Mouse (Mus musculus) stomach, embryonic 16.5 days (tissue): ENCODE data around the gene Traf3. TPM values are rescaled to one million over a fixed set of nuclear protein-coding genes. Genes with fewer than 3 reads are reported as not detected.

ENCODE experiments used
- ATAC-seq: fragments of 200-750 bp; cut with Nextera tagmentation; 2 replicates; pipeline ENCODE4 v1.8.0; 2017; ENCODE audit warnings: moderate number of reproducible peaks, moderate TSS enrichment; ENCODE audit not compliant: insufficient read depth, low FRiP score
- H3K27ac ChIP-seq: fragments of 300-500 bp; sonication (generic); 2 replicates; pipeline ENCODE4 v1.5.1; 2014; ENCODE audit warnings: low read length
- H3K27me3 ChIP-seq: fragments of 300-500 bp; sonication (generic); 2 replicates; pipeline ENCODE4 v1.6.1; 2014; ENCODE audit warnings: low read length, control low read depth, mixed read lengths; ENCODE audit not compliant: control insufficient read depth, insufficient read depth
- H3K36me3 ChIP-seq: fragments of 300-500 bp; sonication (generic); 2 replicates; pipeline ENCODE4 v1.6.1; 2014; ENCODE audit warnings: low read length; ENCODE audit not compliant: control insufficient read depth, insufficient read depth
- H3K4me1 ChIP-seq: fragments of 300-500 bp; sonication (generic); 2 replicates; pipeline ENCODE4 v1.6.1; 2014; ENCODE audit warnings: low read length, control low read depth, mixed read lengths; ENCODE audit not compliant: control insufficient read depth, insufficient read depth
- H3K4me2 ChIP-seq: fragments of 300-500 bp; sonication (generic); 2 replicates; pipeline ENCODE4 v1.6.1; 2014; ENCODE audit warnings: low read depth, low read length, mixed read lengths
- H3K4me3 ChIP-seq: fragments of 300-500 bp; sonication (generic); replicated peaks from 2 replicates; pipeline ENCODE4 v1.5.1; 2014; ENCODE audit warnings: mild to moderate bottlenecking, low read length
- H3K9ac ChIP-seq: fragments of 300-500 bp; sonication (generic); 2 replicates; pipeline ENCODE4 v1.6.1; 2014; ENCODE audit warnings: low read length
- H3K9me3 ChIP-seq: fragments of 300-500 bp; sonication (generic); replicated peaks from 2 replicates; pipeline ENCODE4 v1.6.1; 2016; ENCODE audit warnings: low read length, control low read depth; ENCODE audit not compliant: control insufficient read depth
- WGBS: fragments of 180-500 bp; shearing (Covaris S2); extraction: QIAGEN DNeasy Blood & Tissue Kit; methylation state at CpG from one replicate; pipeline ENCODE4 v1.1.7; 2014; 5-methylcytosine and 5-hydroxymethylcytosine counted together
- polyA plus RNA-seq: library from polyadenylated mRNA; unstranded; fragments of >200 nt; fragmentation: Nextera tagmentation; extraction: Ambion mirVana; gene quantifications from 2 replicates; pipeline ENCODE4 v1.2.1, GENCODE M21; 2015

Traf3 gene
- polyA plus RNA-seq, 1 experiment from 2014 or later, result 8.2 TPM

DNA sequence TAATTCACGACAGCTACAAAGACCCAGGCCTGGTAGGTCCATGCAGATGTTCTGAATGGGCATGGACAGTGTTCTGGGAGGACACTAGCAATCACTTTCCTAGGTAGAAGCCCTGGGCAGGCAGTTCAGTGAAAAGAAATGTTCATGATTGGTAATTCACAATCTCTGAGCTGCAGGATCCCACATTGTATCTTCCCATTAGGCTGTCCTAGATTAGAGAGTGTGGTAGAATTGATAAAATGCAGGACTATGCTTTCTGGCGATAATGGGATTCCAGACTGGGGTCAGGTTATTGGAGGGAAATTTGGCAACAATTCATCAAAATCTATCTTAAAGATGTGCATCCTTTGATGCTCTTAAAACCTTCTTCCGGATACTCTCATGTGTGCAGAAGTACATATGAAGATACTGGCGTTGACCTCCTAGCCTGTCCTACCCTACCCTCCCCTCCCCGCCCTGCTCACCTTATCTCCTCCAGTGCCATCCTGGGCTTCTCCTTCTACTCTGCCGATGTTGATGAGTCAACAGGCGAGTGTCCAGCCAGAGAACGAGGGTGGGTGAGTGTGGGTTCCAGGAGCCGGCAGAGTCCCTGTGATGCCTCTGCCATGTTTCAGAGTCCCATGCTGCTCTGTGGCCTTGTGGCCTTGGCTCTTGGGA lies 80.8 kb downstream of the Traf3 start:
- no peak overlapping the region for H3K9ac ChIP-seq
- no peak overlapping the region for H3K4me2 ChIP-seq
- ATAC-seq, result no peak
- H3K9me3 ChIP-seq, result no peaks in the 10 kb centered on the region
- no peaks in the 10 kb centered on the region for H3K27me3 ChIP-seq
- H3K36me3 ChIP-seq, result no peaks in the 10 kb centered on the region
- 89% methylated on average over 9 of the region's 9 CpGs for WGBS
- H3K4me3 ChIP-seq, result no peak overlapping the region
- no peak overlapping the region for H3K27ac ChIP-seq
- no peaks in the 10 kb centered on the region for H3K4me1 ChIP-seq

DNA sequence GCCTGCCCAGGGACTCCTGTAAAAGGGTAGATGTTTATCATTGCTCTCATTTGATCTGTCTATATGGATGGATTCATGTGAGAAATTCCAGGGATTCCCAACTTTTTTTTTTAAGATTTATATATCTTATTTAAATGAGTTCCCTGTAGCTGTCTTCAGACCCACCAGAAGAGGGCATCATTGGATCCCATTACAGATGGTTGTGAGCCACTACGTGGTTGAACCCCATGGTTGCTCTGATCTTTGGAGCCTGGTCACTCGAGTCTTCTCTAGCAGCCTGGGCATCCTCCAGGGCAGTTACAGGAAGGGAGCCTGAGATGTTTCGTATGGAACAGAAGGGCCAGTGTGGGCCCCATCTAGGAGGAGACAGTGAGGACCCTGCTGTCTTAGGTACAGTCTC lies 82.9 kb downstream of the Traf3 start:
- Histone ChIP-seq H3K36me3 (no peaks in the 10 kb centered on the region), H3K27ac (no peak overlapping the region), H3K4me1 (no peaks in the 10 kb centered on the region), H3K9ac (no peak overlapping the region), H3K4me3 (no peak overlapping the region), H3K4me2 (no peak overlapping the region), H3K27me3 (no peaks in the 10 kb centered on the region), H3K9me3 (no peaks in the 10 kb centered on the region)
- WGBS, result 55% methylated on average over 3 of the region's 3 CpGs
- no peak for ATAC-seq

DNA sequence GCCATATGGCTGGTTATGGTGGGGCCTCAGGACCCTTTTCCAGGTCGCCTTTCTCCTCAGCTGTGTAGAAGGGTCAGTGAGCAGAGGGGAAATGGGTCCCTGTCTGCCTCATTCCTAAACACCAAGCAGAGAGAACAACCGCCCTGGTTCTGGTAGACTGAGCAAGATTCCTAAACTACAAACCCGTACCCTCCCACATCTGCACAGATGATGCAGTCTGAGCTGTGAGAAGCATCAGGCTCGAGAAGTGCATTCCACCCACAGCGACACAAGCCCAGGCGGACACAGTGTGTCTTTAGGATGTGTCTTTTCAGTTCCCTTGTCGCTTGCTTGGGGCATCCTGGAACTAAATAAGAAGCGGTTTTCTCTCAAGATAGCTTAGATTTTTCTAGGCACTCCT lies 83.9 kb downstream of the Traf3 start:
- 85% methylated on average over 8 of the region's 8 CpGs for WGBS
- H3K27ac ChIP-seq, result no peak overlapping the region
- ATAC-seq, result no peak

DNA sequence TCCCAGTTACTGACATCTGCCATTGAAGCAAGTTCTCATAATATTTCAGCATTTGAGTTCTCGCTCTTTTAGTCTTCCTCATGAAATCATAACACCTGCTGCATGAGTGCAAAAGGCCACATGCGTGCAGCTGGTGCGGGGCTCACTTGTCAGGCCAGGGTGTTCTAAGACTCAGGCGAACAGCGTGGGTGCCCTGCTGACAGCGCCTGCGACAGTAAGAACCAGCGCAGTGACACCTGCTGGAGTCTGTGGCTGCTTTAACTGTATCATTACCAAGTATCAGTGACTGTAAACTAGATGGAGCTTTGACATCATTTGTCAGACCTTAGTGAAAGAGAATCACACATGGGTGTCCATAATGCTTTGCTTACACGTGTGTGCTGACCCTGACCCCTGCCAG lies 85.1 kb downstream of the Traf3 start:
- no peaks in the 10 kb centered on the region for H3K36me3 ChIP-seq
- no peaks in the 10 kb centered on the region for H3K27me3 ChIP-seq
- H3K9me3 ChIP-seq, result no peaks in the 10 kb centered on the region
- 60% methylated on average over 9 of the region's 9 CpGs for WGBS
- H3K4me1 ChIP-seq, result no peaks in the 10 kb centered on the region
- no peak overlapping the region for H3K4me2 ChIP-seq
- no peak overlapping the region for H3K9ac ChIP-seq
- H3K4me3 ChIP-seq, result no peak overlapping the region
- no peak for ATAC-seq
- H3K27ac ChIP-seq, result no peak overlapping the region

More for the DNA sequence above, 83.9 kb downstream of the Traf3 start:
- Histone ChIP-seq H3K9ac (no peak overlapping the region), H3K27me3 (no peaks in the 10 kb centered on the region), H3K4me3 (no peak overlapping the region), H3K4me2 (no peak overlapping the region), H3K4me1 (no peaks in the 10 kb centered on the region), H3K9me3 (no peaks in the 10 kb centered on the region), H3K36me3 (no peaks in the 10 kb centered on the region)

DNA sequence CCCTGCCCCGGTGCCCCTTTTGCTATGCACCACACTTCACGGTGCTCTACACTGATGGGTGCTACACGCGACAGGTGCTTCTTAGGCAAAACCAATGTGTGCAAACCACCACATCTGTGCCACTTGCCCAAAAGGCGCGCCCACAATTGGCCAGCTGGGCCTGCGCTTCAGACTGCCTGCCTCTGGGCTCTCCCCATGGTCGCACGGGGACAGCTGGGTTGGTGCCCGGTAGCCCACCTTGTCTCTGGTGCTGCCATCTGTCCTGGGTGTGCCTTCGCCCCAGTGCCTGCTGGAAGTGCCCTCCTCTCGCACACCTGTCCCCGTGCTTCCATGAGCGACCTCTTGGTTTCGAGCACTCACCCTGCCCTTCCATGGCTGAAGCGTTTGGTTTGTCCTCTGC lies 97.5 kb downstream of the Traf3 start:
- Histone ChIP-seq H3K36me3 (no peaks in the 10 kb centered on the region), H3K4me2 (no peak overlapping the region), H3K27me3 (no peaks in the 10 kb centered on the region), H3K9ac (no peak overlapping the region), H3K27ac (no peak overlapping the region), H3K4me1 (no peaks in the 10 kb centered on the region), H3K4me3 (no peak overlapping the region), H3K9me3 (no peaks in the 10 kb centered on the region)
- whole genome bisulfite sequencing, result 95% methylated on average over 16 of the region's 16 CpGs
- ATAC-seq, result no peak

DNA sequence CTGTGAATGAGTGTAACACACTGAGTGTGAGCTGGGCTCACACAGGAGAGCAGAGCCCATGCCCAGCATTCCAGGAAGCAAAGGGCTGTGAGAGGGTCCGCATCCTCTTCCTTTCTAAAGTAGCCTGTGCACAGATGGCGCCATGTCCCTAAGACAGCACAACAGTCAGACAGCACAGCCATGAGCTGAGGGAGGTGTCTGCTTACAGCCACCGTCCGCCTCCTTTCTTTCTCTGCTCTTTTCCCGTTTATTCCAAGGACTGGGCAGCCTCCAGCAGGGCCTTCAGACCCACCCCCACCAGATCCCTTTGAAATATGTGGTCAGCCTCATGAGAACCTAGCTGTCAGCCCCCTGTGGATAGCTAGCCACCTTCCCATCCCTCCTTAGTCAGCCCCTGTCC lies 99.0 kb downstream of the Traf3 start:
- Histone ChIP-seq H3K4me3 (no peak overlapping the region), H3K27me3 (peaks cover 5% of the 10 kb centered on the region), H3K9ac (no peak overlapping the region), H3K4me1 (no peaks in the 10 kb centered on the region), H3K4me2 (no peak overlapping the region), H3K36me3 (no peaks in the 10 kb centered on the region), H3K27ac (no peak overlapping the region), H3K9me3 (no peaks in the 10 kb centered on the region)
- ATAC-seq, result no peak
- 71% methylated on average over 5 of the region's 5 CpGs for WGBS

DNA sequence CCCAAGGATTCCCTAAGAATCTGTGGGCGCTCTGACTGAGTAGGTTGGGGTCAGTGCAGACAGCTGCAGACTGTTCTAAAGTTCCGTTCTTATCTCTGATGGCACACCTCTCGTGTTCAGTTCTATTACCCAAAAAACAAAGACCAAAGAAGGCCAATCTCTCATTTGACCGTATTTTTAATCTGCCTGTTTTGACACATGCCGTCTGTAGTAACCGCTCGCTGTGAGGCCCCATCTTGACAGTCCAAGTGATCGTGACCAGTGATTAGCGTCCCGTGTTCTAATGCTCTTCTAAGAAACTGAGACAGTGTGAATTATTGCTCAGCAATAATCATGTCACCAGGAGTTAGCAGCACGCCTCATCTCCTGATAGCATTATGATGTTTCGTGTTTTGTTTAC lies 100.4 kb downstream of the Traf3 start:
- Histone ChIP-seq H3K9ac (no peak overlapping the region), H3K36me3 (no peaks in the 10 kb centered on the region), H3K4me3 (no peak overlapping the region), H3K27me3 (peaks cover 18% of the 10 kb centered on the region), H3K4me2 (no peak overlapping the region), H3K9me3 (no peaks in the 10 kb centered on the region), H3K4me1 (no peaks in the 10 kb centered on the region), H3K27ac (no peak overlapping the region)
- WGBS, result 78% methylated on average over 12 of the region's 12 CpGs
- no peak for ATAC-seq

DNA sequence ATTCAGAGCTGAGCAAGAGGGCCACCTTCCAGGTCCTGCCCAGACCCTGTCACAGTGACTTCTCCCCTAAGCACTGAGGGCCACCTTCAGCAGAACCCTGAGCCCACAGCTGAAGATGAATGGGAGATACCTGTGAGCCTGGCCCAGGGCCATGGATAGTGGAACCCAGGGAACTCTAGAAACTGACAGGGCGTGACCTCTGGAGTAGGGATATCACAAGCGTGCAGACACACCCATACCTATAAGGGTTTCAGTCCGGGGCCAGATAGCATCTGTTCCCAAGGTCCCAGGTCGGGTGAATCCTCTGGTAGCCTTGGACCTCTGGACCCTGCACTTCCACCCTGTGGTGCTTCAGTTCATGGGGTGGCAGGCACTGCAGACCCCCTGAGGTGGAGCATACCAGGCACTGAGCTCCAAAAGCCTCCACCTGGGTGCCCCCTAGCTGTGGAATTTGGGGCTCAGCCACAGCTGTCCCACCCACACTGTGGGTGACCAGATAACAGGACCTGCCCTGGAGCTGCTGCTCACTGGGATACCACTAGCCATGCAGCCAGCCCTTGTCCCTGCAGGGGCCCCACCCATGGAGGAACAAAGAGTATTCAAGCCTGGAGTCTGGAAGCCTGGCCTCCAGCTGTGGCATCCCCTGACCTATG lies 101.6 kb downstream of the Traf3 start:
- Histone ChIP-seq H3K27ac (no peak overlapping the region), H3K36me3 (no peaks in the 10 kb centered on the region), H3K4me1 (no peaks in the 10 kb centered on the region), H3K4me2 (no peak overlapping the region), H3K9ac (no peak overlapping the region), H3K27me3 (peaks cover 30% of the 10 kb centered on the region), H3K4me3 (no peak overlapping the region), H3K9me3 (no peaks in the 10 kb centered on the region)
- ATAC-seq, result no peak
- 56% methylated on average over 4 of the region's 4 CpGs for WGBS

DNA sequence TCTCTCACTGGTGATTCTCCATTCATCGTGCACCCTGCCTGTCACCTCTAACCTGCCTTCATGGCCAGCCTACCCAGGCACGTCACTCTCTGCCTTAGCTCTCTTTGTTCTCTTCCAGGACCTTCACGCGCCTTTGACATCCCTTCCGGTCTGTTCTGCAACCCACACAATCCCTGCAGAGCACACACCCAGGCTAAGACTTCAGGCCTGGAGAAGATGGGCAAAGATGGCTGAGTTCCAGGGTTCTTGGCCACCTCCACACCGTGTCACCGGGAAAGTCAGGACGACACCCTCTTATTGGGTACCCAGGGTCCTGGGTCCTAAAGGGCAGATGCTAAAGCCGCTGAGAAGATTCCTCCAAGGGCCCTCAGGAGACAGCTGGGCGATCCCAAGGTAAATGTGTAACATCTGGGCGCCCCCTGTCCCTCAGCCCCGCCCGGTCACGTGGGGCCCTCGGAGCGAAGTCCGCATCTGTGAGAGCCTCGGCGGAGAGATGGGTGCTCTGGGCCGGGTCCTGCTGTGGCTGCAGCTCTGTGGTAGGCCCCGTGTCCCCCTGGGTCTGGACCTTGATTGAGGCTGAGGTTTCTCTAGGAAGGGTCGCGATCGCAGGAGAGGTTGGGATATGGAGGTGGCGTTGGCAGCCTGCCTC lies 104.6 kb downstream of the Traf3 start, which contains the start of gene Amn:
Gene Amn, plus strand, starts transcription at position 467 of the 649 bp plus-strand sequence.
- peaks cover 59% of the 10 kb centered on the region for H3K27me3 ChIP-seq
- 24% methylated on average over 25 of the region's 25 CpGs for WGBS

More for the DNA sequence above, 104.6 kb downstream of the Traf3 start, which contains the start of gene Amn:
- no peaks in the 10 kb centered on the region for H3K9me3 ChIP-seq
- no peaks in the 10 kb centered on the region for H3K36me3 ChIP-seq
- no peak within 1 kb of the TSS for H3K27ac ChIP-seq
- no peak for ATAC-seq
- H3K9ac ChIP-seq, result no peak within 1 kb of the TSS
- H3K4me1 ChIP-seq, result peaks cover 18% of the 10 kb centered on the region
- peak within 1 kb of the TSS; percentile 24 for H3K4me3 ChIP-seq
- peak within 1 kb of the TSS; percentile 32 for H3K4me2 ChIP-seq
